Mouse (Mus musculus) cerebellum, adult 11 months (tissue): ENCODE data around the gene Cfdp1.

Experiments
- DNase-seq: peaks from one replicate; pipeline ENCODE4 v3.0.0; 2022

The Cfdp1 gene

DNA sequence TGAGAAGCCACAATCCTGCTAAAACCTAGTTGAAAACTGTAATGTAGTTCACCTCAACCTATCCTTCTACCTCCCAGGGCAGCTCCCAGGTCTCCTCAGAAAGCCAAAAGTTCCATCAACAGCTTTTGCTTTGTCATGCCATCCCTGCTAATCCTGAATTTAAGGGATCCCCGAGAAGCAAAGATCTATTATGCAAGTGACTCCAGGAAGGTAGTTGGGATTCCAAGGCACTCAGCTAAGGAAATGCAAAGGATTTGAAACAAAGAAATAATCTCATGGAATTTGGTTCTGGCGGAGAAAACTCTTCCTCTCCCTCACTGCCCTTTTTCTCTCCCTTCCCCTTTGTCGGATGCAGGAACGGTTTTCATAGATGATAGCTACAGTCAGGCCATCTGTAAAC lies 64.9 kb downstream of the Cfdp1 start:
- no peak for DNase-seq

DNA sequence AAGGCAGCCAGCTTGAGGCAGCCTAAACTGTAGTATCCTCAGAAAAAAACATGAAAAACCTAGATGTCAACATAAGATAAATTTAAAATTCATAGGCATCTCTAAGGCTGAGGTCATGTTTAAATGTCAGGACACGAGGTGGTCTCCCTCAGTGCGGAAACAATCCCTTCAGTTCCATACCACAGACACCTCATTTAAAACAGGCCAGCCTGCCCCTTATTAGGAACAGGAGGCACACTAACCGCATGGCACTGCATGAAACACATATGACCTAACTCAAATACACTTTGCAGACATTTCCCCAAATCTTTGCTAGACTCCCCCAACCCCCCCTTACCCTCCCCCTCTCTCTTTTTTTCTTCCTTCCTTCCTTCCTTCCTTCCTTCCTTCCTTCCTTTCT lies 65.6 kb downstream of the Cfdp1 start:
- DNase-seq, result no peak

- DNase-seq, result no peak
These were observed 66.0 kb downstream of the Cfdp1 start for GRCm38 (mm10) chr8:111788085-111788484.

GRCm38 (mm10) chr8:111787683-111788082 lies 66.4 kb downstream of the Cfdp1 start:
- DNase-seq, result no peak

DNA sequence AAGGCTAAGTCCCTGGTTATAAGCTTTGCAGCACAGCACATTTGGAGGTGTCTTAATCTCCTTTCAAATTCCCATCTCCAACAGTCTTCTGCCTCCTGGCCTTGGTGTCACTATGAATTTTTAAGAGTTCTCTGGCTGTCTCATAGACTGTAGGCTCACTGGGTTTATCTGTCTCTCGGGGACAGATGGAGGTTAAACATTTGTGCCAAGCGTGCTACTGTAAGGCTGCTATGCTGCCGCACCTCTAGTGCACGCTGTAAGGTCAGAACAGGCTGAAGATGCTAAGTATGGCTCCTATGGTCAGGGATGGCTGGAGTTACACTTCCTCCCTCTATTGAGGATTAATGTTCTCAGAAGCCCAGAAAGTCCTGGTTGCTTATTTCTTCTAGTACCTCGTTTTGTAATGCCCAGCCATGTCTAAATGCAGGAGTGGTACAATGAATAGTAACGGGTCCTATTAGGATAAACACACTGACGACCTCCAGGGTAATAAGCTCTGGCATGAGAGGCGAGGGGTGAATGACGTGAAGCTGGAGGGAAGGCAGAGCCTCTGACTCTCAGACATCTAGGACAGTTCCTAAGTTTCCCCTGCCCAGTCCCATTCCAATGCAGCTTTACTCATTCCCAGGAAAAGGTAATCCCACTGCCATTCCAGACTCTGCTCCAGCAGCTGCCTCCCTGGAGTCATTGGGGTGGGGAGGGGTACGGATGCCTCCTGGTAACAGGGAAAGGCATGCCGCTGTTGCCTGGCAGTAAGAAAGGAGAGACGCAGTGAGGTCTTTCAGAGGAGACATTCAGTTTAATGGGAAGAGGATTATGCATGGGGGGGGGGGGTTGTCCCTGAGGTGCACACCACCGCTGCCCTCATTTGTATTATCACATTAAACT lies 67.1 kb downstream of the Cfdp1 start:
- DNase-seq, result no peak

- no peak for DNase-seq
These were observed 68.0 kb downstream of the Cfdp1 start for GRCm38 (mm10) chr8:111786116-111786515.

DNA sequence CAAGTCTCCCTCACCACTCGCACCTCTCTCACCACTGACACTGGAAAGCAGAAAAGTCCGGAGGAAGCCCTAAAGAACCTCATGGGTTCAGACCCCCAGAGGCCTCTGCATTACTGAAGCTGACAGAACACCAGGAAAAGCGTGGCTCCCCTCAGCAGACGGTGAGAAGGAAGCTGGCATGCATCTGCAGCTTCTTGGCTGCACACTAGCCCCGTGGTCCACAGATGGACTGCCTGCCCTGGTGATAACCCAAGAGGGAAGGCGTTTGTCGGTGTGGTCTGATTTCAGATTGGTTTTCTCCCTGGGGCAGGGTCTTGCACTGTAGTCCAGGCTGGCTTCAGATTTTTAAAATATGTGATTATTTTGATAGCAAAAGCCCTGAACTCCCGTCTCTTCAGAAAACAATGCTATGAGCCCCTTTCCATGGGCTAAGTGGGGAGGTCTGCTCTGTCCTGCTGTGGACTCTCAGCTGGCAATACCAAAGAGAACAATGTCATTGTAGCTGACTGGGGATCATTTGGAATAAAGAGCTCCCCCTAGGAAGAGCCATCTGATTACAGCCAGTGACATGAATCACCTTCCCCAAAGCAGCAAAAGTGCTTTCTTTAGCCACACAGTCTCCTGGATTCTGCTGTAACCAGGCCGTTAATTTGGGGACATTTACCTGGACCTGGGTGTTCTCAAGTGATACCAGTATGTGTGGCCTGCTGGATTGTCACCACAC lies 71.3 kb downstream of the Cfdp1 start:
- no peak for DNase-seq

DNA sequence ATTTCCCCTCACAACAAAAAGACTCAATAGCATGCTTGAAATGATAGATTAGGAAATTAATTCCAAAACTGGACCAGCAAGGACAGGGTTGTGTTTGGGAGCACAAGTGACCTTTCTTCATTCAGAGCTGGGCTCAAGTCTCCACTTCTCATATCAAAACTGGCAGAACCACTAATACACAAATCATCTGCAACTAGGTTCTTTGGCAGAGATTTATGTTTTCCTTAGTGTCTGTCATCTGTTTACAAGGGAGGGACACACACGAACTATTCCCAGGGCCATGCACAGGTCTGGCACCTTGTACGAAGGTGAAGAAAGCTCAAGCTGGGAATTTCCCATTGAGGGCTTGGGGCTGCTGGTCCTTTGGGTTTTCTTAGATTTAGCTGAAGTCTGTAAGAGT lies 71.9 kb downstream of the Cfdp1 start:
- no peak for DNase-seq

DNA sequence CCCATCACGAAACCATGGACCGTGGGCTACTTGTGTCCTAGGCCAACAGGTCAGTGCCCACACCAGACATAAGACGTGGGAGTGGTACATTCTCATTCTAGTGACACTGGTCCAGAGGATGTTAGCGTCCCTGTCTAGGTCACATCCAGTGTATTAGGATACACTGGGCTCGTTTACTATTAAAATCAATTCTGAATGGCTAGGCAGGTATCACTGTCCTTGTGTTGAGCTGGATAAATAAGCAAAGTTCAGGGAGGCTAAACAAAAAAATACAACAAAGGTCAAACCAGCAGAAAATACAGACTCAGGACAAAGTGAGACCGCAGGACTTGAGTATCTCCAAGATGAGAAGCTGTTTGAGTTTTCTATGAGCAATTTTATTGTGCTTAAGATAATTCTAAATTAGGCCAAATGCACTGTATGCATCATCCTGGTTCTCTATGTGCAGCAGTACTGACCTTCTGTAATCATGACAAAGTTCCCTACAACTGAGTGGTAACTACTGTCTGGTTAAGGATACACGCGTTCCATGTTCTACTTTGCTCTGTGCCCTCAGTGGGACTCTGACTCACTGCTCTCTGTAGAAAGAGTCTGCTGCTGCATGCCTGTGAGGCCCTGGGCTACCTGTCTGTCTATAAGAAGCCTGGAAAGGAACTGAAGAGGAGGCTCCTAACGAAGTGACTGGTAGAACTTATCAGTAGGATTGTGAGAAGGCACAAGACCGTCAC lies 73.2 kb downstream of the Cfdp1 start:
- DNase-seq, result no peak

GRCm38 (mm10) chr8:111779690-111780089 lies 74.4 kb downstream of the Cfdp1 start:
- no peak for DNase-seq

GRCm38 (mm10) chr8:111778801-111779200 lies 75.3 kb downstream of the Cfdp1 start:
- DNase-seq, result no peak

- no peak for DNase-seq
These were observed 77.6 kb downstream of the Cfdp1 start for GRCm38 (mm10) chr8:111776492-111776891.

- DNase-seq, result no peak
These were observed 78.3 kb downstream of the Cfdp1 start for GRCm38 (mm10) chr8:111775766-111776165.

- no peak for DNase-seq
These were observed 80.6 kb downstream of the Cfdp1 start for GRCm38 (mm10) chr8:111773476-111773875.

GRCm38 (mm10) chr8:111773057-111773456 lies 81.0 kb downstream of the Cfdp1 start:
- DNase-seq, result no peak

GRCm38 (mm10) chr8:111772083-111772482 lies 82.0 kb downstream of the Cfdp1 start:
- no peak for DNase-seq

GRCm38 (mm10) chr8:111771625-111772020 lies 82.5 kb downstream of the Cfdp1 start:
- no peak for DNase-seq

DNA sequence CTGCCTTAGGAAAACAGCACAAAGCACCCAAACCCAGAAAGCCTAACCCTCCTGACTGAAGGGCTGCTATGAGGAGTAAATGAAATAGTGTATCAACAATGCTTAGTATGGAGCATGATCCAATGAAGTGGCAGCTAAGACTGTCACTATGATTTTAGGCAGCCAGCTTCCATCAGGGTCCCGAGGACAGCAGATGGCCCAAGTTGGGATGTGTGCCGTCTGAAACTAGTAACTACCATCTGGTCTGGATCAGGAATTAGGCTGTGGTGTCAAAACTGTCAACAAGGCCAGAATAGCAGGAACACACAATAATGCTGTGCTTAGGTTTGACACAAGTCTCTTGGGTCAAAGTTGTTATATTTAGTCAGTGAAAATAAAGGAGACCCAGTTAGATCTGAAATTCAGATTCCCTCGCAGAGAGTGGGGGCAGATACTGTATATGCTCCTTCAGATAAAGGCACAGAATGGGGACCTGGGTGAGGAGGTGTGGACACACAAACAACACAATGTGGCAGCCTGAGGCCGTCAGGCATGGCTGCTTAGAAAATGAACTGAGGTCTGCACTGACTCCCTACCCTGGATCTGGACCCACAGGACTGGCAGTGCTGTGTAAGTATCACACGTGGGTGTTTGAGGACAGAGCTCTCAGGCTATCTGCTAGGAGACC lies 83.0 kb downstream of the Cfdp1 start:
- no peak for DNase-seq

- no peak for DNase-seq
These were observed 84.2 kb downstream of the Cfdp1 start for GRCm38 (mm10) chr8:111769764-111770428.

- DNase-seq, result no peak
These were observed 84.8 kb downstream of the Cfdp1 start for GRCm38 (mm10) chr8:111769296-111769695.

GRCm38 (mm10) chr8:111768651-111769050 lies 85.4 kb downstream of the Cfdp1 start:
- DNase-seq, result no peak

GRCm38 (mm10) chr8:111765616-111766015 lies 88.5 kb downstream of the Cfdp1 start:
- no peak for DNase-seq
